Mouse (Mus musculus) midbrain, embryonic 10.5 days (tissue): ENCODE results near the gene Pknox2. TPM values are rescaled to one million over a fixed set of nuclear protein-coding genes. Genes with fewer than 3 reads are reported as not detected.

Experiments used
- DNase-seq: peaks from one replicate; pipeline ENCODE4 v3.0.0-alpha.2; 2017; ENCODE audit warnings: low spot score
- H3K27ac ChIP-seq: fragments of 300-500 bp; sonication (generic); replicated peaks from 2 replicates; pipeline ENCODE4 v1.5.1; 2016; ENCODE audit warnings: mild to moderate bottlenecking
- H3K27me3 ChIP-seq: fragments of 300-500 bp; sonication (generic); 2 replicates; pipeline ENCODE4 v1.6.1; 2016; ENCODE audit warnings: low read depth, mild to moderate bottlenecking; ENCODE audit not compliant: poor library complexity, severe bottlenecking
- H3K36me3 ChIP-seq: fragments of 300-500 bp; sonication (generic); 2 replicates; pipeline ENCODE4 v1.6.1; 2016; ENCODE audit warnings: mild to moderate bottlenecking, moderate library complexity
- H3K4me1 ChIP-seq: fragments of 300-500 bp; sonication (generic); 2 replicates; pipeline ENCODE4 v1.6.1; 2016
- H3K4me3 ChIP-seq: fragments of 300-500 bp; sonication (generic); 2 replicates; pipeline ENCODE4 v1.5.1; 2016; ENCODE audit warnings: mild to moderate bottlenecking, moderate library complexity
- H3K9me3 ChIP-seq: fragments of 300-500 bp; sonication (generic); replicated peaks from 2 replicates; pipeline ENCODE4 v1.6.1; 2016; ENCODE audit warnings: mild to moderate bottlenecking
- WGBS: fragments of 180-500 bp; shearing (Covaris S2); methylation state at CpG from one replicate; pipeline ENCODE4 v1.1.7; 2016; 5-methylcytosine and 5-hydroxymethylcytosine counted together
- polyA plus RNA-seq: library from polyadenylated mRNA; unstranded; fragments of >200 nt; fragmentation: Nextera tagmentation; extraction: Ambion mirVana; gene quantifications from 2 replicates; pipeline ENCODE4 v1.2.1, GENCODE M21; 2016

The Pknox2 gene
- polyA plus RNA-seq, 1 experiment from 2014 or later: 41.5 TPM

- peak; percentile 36 for DNase-seq
- WGBS: 16% methylated on average over 9 of the region's 9 CpGs
These were observed 32.6 kb downstream of the Pknox2 start for GRCm38 (mm10) chr9:37114286-37115267.

GRCm38 (mm10) chr9:37107546-37107945 lies 39.7 kb downstream of the Pknox2 start:
- peaks cover 59% of the 10 kb centered on the region for H3K4me1 ChIP-seq
- peaks cover 27% of the 10 kb centered on the region for H3K36me3 ChIP-seq
- H3K27ac ChIP-seq: peak overlapping the region; percentile 70
- whole genome bisulfite sequencing: 61% methylated on average over 2 of the region's 2 CpGs
- no peak overlapping the region for H3K4me3 ChIP-seq
- H3K9me3 ChIP-seq: no peaks in the 10 kb centered on the region
- no peak for DNase-seq
- no peaks in the 10 kb centered on the region for H3K27me3 ChIP-seq

More at GRCm38 (mm10) chr9:37114286-37115267, 32.6 kb downstream of the Pknox2 start:
- Histone ChIP-seq H3K27ac (peak overlapping the region; percentile 86), H3K36me3 (peaks cover 45% of the 10 kb centered on the region), H3K4me3 (peak overlapping the region; percentile 1; the same call in 1 of the 2 replicates), H3K27me3 (no peaks in the 10 kb centered on the region), H3K9me3 (no peaks in the 10 kb centered on the region), H3K4me1 (peaks cover 65% of the 10 kb centered on the region)

DNA sequence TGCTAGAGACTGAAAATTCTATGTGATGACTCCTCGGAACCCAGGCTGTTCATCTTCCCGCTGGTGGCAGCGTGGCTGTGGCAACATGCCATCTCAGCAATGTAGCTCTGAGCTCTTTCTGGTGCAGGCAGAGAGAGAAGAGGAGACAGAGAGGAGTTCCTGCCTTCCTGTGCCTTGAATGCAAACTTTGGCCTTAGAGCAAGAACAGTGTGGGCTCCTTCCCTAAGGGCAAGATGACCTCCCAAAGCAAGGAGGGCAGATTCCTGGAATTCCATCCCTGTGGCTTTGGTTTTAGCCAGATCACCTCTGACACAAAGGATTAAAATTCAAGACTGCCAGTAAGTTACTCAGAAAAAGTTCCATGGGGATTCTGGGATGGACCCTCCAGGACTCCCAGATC lies 40.4 kb downstream of the Pknox2 start:
- H3K4me1 ChIP-seq: peaks cover 66% of the 10 kb centered on the region
- peak; percentile 52 for DNase-seq
- H3K9me3 ChIP-seq: no peaks in the 10 kb centered on the region
- no peak overlapping the region for H3K4me3 ChIP-seq
- 29% methylated on average over 3 of the region's 3 CpGs for WGBS
- peak overlapping the region; percentile 70 for H3K27ac ChIP-seq
- no peaks in the 10 kb centered on the region for H3K27me3 ChIP-seq
- H3K36me3 ChIP-seq: peaks cover 24% of the 10 kb centered on the region

GRCm38 (mm10) chr9:37104249-37104648 lies 43.0 kb downstream of the Pknox2 start:
- H3K27me3 ChIP-seq: no peaks in the 10 kb centered on the region
- H3K9me3 ChIP-seq: no peaks in the 10 kb centered on the region
- peaks cover 8% of the 10 kb centered on the region for H3K36me3 ChIP-seq
- H3K27ac ChIP-seq: peak overlapping the region; percentile 53
- peaks cover 84% of the 10 kb centered on the region for H3K4me1 ChIP-seq
- 62% methylated on average over 3 of the region's 3 CpGs for WGBS
- DNase-seq: no peak
- no peak overlapping the region for H3K4me3 ChIP-seq

DNA sequence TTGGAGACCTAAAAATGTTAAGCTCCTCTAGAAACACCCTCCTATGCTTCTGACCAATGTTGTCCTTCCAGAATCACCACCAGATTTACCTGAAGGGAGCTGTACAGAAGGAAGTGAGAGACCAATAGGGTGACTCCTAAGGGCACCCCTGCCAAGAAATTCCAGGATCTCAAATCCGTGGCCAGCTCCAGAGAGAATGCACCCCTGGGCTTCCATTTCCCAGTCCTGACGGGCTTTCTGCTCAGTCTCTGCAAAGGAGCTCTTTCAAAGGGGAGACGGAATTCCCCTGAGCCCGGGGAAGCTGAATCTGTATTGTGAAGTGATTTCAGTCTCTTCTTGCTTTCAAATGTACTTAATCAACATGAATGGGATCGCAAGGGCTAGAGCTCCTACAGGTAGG lies 43.4 kb downstream of the Pknox2 start:
- no peaks in the 10 kb centered on the region for H3K9me3 ChIP-seq
- peaks cover 6% of the 10 kb centered on the region for H3K36me3 ChIP-seq
- H3K4me1 ChIP-seq: peaks cover 86% of the 10 kb centered on the region
- H3K27ac ChIP-seq: peak overlapping the region; percentile 53; the same call in 1 of the 2 replicates
- H3K27me3 ChIP-seq: peaks cover 2% of the 10 kb centered on the region
- H3K4me3 ChIP-seq: no peak overlapping the region
- WGBS: 30% methylated on average over 5 of the region's 5 CpGs
- no peak for DNase-seq

DNA sequence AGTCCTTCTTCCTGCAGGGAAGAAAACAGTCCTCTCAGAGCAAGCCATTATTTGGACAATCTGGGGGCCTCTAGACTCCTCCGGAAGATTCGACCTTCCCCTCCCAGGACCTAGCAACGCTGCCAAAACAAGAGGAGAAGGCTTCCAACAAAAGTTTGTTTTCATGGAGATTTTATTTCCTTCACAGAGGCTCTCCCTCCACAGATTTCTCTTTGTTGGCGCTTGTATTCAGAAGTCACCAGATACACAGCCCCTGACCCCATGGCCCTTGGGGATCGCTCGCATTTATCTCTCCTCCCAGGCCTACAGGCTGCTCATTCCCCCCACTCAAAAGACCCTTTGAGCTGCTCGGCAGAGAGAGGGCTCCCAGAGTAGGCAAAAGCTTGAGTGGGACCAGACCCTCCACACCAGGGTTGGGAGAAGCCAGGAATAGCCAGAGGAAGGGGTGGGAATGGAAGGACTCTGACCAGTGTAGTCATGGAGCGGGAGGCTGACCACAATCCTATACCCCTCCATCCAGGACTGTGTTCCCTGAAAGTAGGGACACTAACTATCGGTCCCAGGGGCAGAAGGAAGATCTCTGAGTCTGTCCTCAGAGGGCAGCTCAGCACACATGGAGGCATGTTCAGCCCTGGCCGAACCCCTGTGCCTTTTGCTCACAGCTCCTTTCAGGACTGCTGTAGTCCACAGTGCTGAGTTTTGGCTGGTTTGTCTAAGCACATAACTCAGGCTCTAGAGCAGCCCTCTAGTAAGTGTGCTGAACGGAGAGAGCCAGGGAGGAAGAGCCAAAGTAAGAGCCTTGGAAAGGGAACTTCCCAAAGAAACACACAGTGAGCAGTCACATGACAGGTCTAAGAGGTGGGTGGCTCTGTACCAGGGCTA lies 45.9 kb downstream of the Pknox2 start:
- Histone ChIP-seq H3K4me1 (peaks cover 82% of the 10 kb centered on the region), H3K36me3 (peaks cover 8% of the 10 kb centered on the region; the same call in 1 of the 2 replicates), H3K9me3 (no peaks in the 10 kb centered on the region), H3K27ac (peak overlapping the region; percentile 87), H3K27me3 (peaks cover 15% of the 10 kb centered on the region), H3K4me3 (peak overlapping the region; percentile 28; the same call in 1 of the 2 replicates)
- peak; percentile 68 for DNase-seq
- WGBS: 24% methylated on average over 11 of the region's 11 CpGs

DNA sequence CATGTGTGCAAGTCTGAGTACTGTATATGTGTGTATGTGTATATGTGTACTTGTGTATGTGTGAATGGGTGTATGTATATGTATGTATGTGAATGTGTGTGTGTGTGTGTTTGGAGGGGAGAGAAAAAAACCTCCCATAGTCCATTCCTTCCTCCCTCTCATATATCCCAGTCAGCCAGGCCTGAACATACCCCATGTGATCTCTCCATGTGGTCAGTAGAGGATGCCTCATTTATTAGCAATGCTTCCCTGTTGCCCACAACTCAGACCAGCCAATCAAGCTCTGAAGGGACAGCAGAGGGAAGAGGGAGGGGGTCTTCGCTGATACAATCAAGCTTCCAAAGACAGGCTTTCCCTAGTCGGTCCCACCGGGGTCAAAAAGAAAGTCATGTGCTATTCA lies 47.6 kb downstream of the Pknox2 start:
- no peak for DNase-seq
- Histone ChIP-seq H3K9me3 (no peaks in the 10 kb centered on the region), H3K4me1 (peaks cover 93% of the 10 kb centered on the region), H3K4me3 (no peak overlapping the region), H3K27ac (peak overlapping the region; percentile 87), H3K36me3 (peaks cover 8% of the 10 kb centered on the region; the same call in 1 of the 2 replicates), H3K27me3 (peaks cover 31% of the 10 kb centered on the region)
- 40% methylated on average over 3 of the region's 3 CpGs for WGBS

GRCm38 (mm10) chr9:37098600-37098999 lies 48.6 kb downstream of the Pknox2 start:
- Histone ChIP-seq H3K9me3 (no peaks in the 10 kb centered on the region), H3K36me3 (peaks cover 8% of the 10 kb centered on the region; the same call in 1 of the 2 replicates), H3K4me1 (peaks cover 93% of the 10 kb centered on the region), H3K27me3 (peaks cover 37% of the 10 kb centered on the region), H3K4me3 (no peak overlapping the region), H3K27ac (no peak overlapping the region)
- DNase-seq: no peak
- 91% methylated on average over 3 of the region's 3 CpGs for WGBS

GRCm38 (mm10) chr9:37094230-37094990 lies 52.8 kb downstream of the Pknox2 start:
- Histone ChIP-seq H3K36me3 (peaks cover 12% of the 10 kb centered on the region; the same call in 1 of the 2 replicates), H3K4me3 (no peak overlapping the region), H3K27ac (peak overlapping the region; percentile 82), H3K4me1 (peaks cover 94% of the 10 kb centered on the region), H3K27me3 (peaks cover 41% of the 10 kb centered on the region), H3K9me3 (no peaks in the 10 kb centered on the region)
- 33% methylated on average over 11 of the region's 11 CpGs for WGBS
- no peak for DNase-seq

DNA sequence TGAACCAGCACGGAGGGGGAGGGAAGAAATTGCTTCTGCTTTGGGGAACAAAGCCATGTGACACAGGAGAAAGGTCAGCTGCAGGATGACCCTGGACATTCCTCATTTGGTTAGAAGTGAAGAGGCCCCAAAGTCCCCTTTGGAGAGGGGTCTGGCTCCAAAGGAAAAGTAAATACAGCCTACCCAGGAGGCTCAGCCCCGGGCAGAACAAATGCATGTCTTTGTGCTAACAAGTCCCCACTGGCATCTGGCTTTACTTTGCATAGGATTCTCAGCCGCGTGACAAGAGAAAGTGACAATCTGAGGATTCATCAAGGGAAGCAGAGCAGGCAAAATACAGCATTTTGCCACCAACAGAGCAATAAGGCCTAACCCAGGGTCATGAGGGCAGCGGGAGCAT lies 54.1 kb downstream of the Pknox2 start:
- Histone ChIP-seq H3K27me3 (peaks cover 36% of the 10 kb centered on the region), H3K9me3 (no peaks in the 10 kb centered on the region), H3K4me3 (peak overlapping the region; percentile 21), H3K27ac (peak overlapping the region; percentile 82), H3K36me3 (0 out of 2 replicates have a peak, but pooled peaks cover 7% of the 10 kb centered on the region), H3K4me1 (peaks cover 88% of the 10 kb centered on the region)
- DNase-seq: peak; percentile 91
- WGBS: 1% methylated on average over 5 of the region's 5 CpGs

DNA sequence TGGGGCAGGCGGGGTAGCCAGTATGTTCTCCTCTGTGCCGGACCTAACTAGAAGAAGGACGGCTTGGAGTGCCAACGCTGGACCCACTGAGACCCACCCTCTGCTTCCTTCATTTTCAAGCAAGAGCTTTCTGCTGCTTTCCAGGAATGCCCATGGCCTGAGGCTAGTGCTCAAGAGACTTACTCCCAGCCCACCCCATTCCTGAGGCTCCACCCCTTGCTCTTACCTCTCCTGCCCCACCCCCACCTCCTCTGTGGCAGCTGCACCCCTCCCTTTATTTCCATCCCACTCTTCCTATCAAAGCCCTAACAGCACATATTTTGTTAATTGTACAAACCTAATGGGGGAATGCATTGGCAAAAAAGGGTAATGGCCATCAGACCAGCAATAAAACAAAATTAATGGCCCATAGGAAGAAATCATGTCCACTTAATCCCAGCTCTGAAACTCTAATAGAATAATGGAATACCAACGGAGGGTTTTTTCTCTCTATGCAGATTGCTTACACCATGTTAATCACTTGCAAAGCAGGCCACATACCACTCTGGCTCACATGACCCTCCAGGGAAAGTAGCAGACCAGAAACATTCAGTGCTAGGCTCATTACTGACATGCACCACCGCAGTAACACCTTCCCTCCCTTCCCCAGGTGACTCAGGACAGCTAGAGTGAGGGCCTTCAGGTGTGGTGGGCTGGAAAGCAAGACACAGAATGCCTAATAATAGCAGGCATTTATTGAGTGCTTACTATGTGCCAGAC lies 57.1 kb downstream of the Pknox2 start:
- peaks cover 14% of the 10 kb centered on the region for H3K27me3 ChIP-seq
- H3K4me1 ChIP-seq: peaks cover 75% of the 10 kb centered on the region
- no peaks in the 10 kb centered on the region for H3K9me3 ChIP-seq
- DNase-seq: no peak
- 0 out of 2 replicates have a peak, but pooled peaks cover 4% of the 10 kb centered on the region for H3K36me3 ChIP-seq
- H3K27ac ChIP-seq: peak overlapping the region; percentile 74
- WGBS: 38% methylated on average over 6 of the region's 6 CpGs
- 0 out of 2 replicates have a peak overlapping the region, but pooled peaks have one; percentile 9 for H3K4me3 ChIP-seq
